Mouse (Mus musculus): ENCODE measurements at regions not wholly inside any gene's neighbourhood (a gene's known extent, or its start where the extent isn't known, plus 50 kb on each side); places are given as distances from the start of the nearest gene placed in this dataset.

DNA sequence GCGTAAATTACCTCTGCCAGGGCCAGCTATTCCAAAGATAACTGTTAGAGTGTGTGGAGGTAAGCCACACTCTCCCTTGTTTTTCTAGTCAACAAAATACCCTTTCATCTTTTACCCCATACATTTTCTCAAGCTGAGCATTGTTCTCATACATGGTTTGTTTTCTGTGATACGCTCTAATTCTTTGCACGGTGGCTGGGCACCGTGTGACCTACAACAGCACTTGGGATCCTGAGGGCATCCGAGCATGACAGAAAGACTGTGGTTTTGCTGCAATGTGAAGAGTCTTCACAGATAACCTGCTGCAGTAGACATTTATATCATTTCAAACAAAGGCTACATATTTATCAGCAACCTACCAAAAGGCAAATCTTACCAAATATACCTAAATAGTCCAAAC, 55.1 kb upstream of the Cnr1 start:
- DNase-seq (ENCODE audit: low read depth, low spot score): no peak
- Histone ChIP-seq H3K9me3 (ENCODE audit: control insufficient read depth, insufficient read depth, low read depth, low read length) (no peaks in the 10 kb centered on the region), H3K9ac (ENCODE audit: insufficient read depth, low read depth, low read length, poor library complexity, severe bottlenecking) (no peak overlapping the region), H3K36me3 (ENCODE audit: control insufficient read depth, insufficient read depth, low read length, poor library complexity, severe bottlenecking) (no peaks in the 10 kb centered on the region), H3K4me3 (ENCODE audit: insufficient read depth in 1 of 2, low read depth in 1 of 2, low read length in 2 of 2, poor library complexity in 1 of 2, severe bottlenecking in 1 of 2) (no peak overlapping the region), H3K4me1 (ENCODE audit: control insufficient read depth in 2 of 2, insufficient read depth in 2 of 2, low read length in 2 of 2, poor library complexity in 1 of 2) (no peaks in the 10 kb centered on the region), H3K27ac (ENCODE audit: insufficient read depth, low read depth, low read length, poor library complexity, severe bottlenecking) (no peak overlapping the region)
- TF ChIP-seq ZNF384 (IDR thresholded peaks at IDR 0.05; ENCODE audit: low read depth, low read length) (no peak), MAFK (IDR thresholded peaks at IDR 0.05; ENCODE audit: insufficient read depth, low read depth, low read length) (no peak), HCFC1 (IDR thresholded peaks at IDR 0.05; ENCODE audit: borderline replicate concordance, insufficient read depth, low read length) (no peak), CHD2 (IDR thresholded peaks at IDR 0.05; ENCODE audit: low read depth, low read length) (no peak), ZC3H11A (IDR thresholded peaks at IDR 0.05; ENCODE audit: borderline replicate concordance, low read depth, low read length) (no peak)
- in situ Hi-C loops (cut with MboI; ENCODE audit: low sequenced_read_pairs in 2 of 2, unreplicated experiment in 2 of 2): no loop called here

All from ES-E14 (cell line).